Mouse (Mus musculus) natural killer cell, adult 2 months (primary cell): ENCODE results near the gene Farp1.
A peak's percentile ranks its signal among the peaks of the same experiment; 100 is the strongest.

Source experiments
- DNase-seq, 2 experiments: peaks; one replicate each; pipeline ENCODE4 v3.0.0; 2022; ENCODE audit warnings: low spot score in 2 of 2

Farp1 gene

DNA sequence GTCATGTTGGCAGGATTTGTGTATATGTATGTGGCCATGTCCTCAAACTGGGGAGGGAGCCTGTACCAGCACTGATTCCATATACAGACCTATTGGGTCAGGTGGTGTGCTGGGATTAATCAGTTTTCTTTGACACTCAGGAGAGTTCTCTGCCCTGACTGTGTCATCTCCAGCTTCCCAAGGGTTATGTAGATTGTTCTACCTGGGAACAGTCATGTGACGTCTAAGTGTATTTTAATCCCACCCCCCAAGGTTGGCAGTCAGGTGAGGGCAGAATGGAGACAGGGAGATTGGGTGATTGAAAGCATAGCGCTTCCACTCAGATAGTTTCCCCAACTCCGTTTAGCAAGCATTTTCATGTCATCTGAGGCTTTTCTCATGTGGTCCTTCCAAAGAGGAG is 110.3 kb downstream of the Farp1 start:
- no peak for DNase-seq

DNA sequence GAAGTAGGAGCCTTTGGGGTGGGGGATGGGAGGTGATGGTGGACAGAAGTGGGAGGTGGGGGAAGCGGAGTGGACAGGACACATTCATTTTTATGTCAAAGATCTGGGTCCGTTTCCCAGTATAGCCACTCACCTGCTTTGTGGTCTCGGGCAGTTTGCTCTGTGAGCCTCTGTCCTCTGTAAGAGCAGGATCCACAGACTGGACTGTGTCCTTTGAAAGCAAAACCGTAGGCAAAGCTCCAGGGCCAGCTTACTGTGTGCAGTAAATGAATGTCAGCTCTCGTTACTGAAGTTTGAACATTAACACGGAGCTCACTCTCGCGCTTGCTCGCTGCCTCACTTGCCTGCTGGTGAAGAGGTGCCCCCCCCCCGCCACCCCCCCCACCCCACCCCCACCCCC is 110.7 kb downstream of the Farp1 start:
- DNase-seq: no peak

DNA sequence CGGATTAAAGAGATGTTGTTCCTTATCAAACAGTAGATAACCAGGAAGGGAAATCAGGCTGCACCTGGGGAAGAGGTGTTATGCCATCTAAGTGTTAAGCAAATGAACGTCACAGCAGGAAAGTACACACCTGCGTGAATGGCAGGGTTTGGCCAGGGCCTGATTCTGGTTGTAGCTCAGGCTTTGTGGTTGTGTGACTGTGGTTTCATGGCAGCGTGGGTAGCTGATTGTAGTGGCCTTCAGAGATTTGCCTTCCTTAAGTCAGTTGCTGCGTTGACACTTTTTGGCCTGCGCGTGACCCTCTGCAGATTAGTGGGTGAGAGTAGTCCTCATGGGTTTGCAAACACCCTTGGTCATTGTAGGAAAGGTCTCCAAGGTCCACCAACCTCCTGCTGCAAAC is 111.2 kb downstream of the Farp1 start:
- no peak for DNase-seq

DNA sequence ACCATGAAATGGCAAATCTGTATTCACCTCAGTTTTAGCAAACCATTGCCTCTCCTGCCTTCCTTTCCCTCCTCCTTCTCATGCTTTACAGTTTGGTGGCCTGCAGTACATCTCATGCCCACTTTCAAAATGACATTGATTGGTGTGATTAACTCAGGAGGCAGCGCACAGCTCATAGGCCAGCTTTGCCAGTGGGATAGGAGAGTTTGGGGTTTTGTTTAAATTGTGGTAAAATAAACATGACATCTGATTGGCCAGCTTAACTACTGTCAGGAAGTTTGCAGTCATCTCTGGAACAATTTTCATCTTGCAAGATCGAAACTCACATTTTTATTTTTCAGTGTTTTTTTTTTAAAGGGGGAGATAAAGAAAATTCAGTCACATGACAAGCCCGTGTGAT is 112.0 kb downstream of the Farp1 start:
- DNase-seq: no peak

DNA sequence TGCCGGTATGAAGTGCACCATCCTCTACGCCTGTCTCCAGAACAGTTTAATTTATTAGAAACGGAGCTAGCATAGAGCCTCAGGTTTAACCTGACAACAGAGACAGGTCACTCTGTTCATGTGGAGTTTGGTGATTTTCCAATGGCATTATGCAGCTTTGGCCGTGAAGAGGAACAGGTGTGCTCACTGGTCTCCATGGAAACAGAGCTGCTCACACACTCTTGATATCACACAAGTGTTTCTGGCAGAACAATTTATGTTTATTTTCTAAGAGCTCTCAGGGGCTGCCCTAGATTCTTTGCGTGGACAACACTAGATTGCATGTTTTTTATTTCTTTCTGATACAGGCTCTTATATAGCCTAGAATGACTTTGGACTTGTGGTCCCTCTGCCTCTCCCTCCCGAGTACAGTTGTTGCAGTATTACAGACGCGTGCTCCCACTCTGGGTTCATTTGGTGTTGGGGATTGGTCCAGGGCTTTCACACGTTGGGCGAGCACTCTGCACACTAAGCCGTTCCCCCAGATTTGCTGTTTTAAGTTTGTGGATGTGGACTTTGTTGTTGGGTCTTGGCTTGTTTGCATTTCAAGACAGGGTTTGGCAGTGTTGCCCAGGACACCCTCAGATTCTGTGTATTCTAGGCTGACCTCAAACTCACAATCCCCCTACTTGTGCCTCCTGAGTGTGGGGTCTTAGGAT is 113.2 kb downstream of the Farp1 start:
- DNase-seq: no peak

DNA sequence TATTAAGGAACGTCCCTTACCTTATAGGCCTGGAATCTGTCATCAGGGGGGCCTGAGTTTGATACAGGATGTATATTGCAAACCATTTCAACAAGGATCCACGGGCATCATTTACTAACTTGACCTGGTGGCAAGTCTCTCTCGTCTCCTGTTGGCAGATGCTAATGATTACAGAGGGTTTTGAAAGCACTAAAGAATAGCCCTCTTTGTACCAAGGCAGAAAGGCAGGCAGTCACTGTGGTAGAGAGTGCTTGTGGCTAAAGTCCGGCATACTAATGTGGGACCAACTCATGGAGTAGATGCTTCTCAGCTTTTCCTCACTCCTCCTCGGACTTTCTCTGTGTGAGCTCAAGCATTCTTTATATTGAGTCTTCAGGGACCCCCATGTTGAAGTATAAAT is 115.0 kb downstream of the Farp1 start:
- DNase-seq: no peak

DNA sequence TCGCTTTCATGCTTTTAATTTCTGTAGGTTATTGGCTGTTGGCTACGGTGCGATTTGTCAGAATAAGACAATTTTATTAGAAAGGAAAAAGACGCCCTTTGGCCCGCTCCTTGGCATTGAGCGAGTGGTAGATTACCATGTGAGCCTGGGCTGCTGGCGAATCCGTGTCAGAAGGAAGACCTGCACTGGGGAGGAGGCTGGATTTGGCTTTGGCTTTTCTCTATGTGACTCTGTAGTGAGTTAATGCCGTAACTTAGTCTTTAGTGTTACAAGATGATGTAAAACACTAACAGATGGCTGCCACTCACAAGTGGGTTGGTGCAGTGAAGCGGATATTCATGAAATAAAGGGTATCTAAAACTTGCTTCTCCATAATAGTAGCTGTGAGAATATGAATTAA is 116.8 kb downstream of the Farp1 start:
- DNase-seq: no peak

DNA sequence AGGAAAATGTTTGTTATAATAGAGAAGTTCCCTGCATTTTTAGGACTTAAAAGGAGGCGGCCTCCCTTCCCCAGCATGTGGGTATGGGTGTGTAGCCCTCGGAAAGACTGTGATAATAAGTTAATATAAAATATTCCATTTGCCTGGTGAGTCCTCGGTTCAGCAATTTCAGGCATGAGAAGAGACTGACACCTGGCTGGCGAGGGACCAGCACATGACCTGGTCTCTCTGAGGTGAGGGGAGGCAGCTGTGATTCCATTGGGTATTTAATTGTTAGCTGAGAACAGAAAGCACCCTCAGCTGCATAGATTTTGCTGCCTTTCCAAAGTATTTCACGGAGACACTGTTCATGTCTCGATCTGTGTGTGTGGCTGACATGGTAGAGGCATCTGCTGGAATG is 117.8 kb downstream of the Farp1 start:
- no peak for DNase-seq

DNA sequence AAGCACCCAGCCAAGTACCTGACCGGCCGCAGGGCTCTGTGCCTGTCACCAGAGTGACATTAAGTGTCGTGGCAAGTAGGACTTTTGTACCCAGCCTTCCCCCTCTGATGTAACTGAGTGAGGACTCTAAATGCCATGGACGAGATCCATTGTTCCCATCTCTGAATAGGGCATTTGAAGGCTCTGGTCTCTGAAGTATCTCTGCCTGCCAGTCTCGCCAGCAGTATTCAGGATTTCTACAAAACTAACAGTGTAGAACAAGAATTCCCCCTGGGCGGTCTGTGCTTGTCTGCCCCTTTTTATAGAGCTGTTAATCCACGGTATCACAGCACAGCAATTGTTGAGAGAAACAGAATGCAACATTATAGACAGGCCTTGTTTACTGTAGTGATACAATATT is 118.3 kb downstream of the Farp1 start:
- DNase-seq: no peak

DNA sequence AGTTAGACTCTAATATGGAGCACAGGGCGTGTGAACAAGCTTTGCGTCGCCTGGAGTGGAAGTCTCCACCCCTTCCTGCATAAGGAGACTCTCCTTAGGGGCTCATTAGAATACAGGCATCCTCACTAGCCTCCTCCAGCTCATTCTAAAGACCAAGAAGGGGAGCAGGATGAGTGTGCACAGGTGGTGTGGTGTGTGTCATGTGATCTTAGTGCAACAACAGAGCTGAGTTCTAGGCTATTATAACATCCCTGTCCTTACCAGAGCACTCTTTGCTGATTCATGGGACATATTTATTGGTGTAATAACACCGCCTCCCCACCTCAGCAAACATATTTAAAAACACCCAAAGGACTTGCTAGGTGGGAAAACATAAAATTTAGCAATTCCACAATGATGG is 120.2 kb downstream of the Farp1 start:
- no peak for DNase-seq

DNA sequence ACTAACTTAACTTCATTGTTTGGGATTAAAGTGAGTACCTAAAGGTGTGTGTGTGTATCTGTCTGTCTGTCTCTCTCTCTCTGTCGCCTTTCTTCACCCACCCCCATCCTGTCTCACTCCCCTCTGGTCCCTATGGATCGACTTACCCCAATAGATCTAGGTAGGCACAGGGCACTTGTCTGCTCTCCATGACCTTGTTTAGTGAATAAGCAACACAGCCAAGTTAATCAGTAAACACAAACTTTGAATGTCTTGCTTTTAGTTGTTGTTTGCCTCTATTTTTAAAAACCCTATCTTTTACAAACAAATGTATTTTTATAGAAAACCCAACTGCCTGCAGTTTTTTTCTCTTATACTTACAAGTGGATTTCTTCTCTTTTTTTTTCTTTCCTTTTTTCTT is 123.6 kb downstream of the Farp1 start:
- DNase-seq: no peak

DNA sequence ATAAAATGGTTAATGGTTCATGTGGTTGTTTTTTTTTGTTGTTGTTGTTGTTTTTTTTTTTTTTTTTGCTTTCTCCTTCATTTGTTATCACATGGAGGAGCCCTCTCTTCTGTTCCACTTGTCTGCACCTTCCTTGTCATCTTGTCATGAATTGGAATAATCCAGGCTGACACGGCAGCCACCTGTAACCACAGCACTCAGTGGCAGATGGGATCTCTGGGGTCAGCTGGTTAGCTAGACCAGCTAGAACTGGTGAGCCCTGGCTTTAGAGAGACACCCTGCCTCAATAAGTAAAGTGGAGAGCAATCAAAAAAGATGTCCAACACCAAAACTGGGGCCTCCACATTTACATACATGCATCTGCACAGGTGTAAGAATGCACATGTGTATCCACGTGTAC is 127.8 kb downstream of the Farp1 start:
- no peak for DNase-seq

DNA sequence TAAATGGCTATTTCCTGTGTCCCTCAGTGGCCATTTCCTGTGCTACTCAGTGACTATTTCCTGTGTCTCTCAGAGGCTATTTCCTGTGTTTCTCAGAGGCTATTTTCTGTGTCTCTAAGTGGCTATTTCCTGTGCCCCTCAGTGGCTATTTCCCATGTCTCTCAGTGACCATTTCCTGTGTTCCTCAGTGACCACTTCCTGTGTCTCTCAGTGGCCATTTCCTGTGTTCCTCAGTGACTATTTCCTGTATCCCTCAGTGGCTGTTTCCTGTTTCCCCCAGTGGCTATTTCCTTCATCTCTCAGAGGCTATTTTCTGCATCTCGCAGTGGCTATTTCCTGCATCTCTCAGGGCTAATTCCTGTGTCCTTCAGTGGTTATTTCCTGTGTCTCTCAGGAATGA is 129.9 kb downstream of the Farp1 start:
- DNase-seq: peak; percentile 20 to 59

DNA sequence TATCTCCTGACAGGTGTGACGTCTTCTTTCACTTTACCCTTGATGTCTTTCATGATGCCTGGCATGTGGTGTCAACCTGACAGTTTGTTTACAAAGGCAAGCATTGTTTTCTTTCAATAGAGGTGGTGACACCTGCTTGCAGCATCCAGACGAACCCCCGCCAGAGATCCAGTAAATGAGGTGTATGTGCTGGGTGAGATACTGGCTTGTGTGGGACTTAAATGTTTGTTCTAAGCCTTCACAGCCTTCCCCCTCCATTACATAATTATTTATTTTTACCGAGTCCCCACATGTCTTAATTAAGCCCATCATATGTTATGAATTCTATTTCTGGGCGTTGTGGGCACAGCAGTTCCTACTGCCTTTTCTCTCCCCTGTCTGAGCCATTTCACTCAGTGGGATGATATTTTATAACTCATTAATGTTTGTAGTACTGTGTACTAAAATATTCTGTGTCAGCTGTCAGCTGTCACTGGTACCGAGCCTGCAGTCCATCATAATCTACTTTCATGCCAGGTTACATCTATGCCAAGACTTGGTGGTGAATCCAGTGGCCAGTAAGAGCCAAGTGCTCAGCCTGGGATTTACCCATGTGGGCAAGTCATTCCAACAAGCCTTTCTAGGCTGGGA is 130.5 kb downstream of the Farp1 start:
- no peak for DNase-seq

DNA sequence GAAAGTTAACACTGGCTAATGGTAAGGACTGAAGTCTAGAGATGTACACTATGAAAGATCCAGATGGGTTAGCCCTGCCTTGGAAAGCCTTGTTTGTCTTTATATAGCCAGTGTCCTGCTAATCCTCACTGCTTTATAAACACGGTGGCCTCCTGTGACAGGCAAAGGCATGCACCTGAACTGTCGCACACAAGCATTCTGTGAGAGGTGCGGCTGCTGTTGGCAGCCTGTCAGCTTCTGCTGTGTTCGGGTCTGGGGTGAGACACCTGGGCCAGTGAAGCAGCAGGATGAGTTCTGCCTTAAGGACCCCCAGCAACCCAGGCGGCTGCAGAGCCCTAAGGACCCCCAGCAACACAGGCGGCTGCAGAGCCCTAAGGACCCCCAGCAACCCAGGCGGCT is 131.0 kb downstream of the Farp1 start:
- DNase-seq: no peak

DNA sequence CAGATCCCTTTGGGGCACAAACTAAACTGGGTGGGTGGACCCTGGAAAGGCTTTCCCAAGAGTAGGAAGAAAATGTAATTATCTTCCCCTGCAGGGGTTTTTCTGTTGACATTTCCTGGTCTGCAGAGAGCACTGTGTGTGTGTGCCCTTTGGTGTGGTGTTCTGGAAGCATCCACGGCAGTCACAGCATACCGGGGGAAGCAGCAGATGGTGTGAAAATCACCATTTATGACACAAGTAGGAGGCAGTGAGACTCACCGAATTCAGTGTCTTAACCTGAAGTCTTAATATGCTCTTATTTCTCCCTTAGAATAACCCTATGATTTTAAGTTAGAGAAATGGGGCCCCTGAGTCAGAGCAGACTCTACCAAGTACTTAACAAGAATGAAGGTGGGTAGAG is 133.7 kb downstream of the Farp1 start:
- no peak for DNase-seq

DNA sequence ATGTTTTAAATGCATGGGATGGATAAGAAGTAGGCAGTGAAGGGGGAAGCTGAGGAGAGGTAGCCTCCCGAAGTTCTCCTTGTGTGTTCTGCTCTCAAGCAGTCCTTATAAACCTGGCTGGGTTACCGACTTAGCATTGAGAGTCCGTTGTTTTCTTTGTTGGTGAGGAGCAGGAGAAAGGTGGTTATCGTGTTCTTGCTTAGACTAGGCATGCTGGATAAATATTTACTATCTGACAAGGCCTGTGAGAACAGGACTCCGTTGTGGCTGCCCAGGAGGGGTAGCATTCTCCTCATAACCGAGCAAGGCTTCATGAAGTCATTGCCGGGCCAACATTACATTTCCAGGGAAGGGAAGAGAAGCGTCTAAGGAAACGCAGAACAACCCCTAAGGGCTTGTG is 135.3 kb downstream of the Farp1 start:
- DNase-seq: no peak

DNA sequence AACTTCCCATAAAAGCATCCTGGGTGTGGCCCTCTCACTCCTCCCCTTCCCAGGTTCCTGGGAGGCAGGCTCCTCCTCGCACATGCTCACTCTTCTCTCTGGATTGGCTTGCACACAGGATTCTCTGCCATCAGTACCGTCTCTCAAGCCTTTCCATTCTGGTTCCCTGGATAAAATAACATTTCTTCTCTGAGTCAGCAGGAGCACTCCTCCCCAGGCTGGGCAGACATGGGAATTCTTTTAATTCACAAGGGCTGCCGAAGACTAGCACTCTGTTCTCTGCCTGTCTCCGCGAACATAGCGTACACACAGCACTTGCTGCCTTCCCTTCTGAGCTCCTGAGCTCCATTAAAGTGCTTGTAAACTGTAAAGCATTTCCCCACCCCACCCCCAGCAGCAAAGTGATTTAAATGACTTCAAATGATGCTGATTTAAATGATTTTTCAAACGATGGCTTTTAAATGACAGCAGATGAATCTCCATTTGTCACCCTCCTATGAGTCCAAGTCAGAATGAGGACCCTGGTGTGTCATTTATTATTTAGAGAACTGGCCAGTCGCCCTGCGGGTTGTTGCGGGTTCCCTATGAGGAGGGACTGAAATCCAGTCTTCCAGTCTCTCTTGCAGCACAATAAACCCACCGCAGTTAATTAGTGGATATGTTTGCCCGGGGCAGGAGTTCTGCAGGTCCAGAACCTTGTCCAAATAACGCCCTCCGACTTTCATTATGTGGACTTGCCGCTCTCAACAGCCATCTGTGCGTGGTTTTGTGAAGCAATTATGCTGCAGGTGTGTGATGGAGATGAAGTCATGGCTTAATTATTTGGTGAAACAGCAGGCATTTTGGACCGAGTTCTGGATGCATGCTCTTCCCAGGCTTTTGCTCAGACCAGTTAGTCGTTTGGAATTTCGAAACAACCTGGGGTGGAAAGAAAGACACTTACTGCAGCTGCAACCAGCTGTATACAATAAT is 137.4 kb downstream of the Farp1 start:
- no peak for DNase-seq

DNA sequence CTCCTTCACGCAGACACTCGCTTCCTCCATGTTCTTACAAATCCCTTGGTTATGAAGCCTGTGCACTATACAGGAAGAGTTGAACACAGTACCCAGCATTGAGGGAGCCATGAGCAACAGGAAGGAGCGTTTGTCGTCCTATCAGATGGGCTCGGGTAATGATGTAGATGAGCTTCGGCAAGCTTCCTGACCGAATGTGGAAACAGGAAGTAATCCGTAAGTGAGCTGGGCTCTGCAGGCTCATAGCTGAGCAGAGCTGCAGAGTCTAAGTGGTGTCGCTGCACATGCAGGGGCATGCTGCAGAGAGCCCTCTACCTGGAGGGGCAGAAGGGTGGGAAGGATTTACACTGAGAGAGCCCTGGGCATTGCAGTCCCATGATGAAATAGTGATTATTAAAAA is 140.4 kb downstream of the Farp1 start:
- no peak for DNase-seq

DNA sequence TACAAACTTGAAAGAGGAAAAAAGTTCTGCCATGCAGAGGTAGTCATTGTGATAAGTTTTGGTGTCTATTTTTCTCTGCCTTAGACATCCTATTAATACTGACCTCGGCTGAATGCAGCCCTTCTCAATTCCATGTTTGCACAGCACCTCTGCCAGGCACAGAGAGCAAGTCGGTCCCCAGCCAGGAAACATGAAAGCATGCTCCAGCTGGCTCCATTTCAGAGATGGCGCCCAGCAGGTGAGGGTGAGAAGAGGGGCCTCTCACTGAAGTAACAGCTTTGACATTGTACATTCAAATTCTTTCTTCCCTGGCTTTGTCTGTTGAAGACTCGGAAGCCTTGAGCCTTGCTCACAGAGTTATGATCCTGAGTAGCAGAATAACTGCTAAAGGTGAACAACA is 140.9 kb downstream of the Farp1 start:
- DNase-seq: no peak

DNA sequence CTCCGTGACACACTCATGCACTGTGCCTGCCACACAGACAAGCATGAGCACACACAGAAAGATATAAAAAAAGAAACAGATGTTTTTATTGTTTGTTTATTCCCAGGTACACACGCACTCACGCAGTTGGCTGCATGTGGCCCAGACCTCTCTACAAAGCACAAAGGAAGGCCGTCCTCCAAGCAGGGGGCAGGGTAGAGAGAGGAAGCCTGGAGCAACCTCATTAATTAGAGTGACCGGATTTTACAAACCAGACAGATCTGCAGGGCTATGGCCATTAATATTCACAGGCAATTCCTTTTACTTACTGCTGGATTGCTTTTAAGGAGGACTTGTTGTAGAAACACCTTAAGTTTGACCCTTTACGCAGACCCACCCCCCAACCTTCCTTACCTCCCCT is 142.9 kb downstream of the Farp1 start:
- no peak for DNase-seq

DNA sequence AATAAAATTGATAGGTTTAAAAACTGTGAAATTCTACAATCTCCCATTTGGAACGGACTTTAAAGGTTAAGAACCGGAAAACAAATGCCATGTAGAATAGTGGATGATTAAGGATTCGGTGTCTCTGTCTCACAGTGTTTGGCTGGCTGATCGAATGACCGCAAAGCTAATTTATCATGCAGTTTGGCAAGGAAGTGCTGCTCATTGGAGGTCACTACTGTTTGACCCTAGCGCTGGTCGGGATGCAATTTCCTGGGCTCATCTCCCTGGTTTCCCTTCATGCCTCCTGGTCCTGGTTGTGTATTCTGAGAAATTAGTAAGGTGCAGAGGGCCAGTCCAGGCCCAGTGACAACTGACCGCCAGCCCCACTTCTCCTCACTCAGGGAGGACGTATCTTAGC is 145.6 kb downstream of the Farp1 start:
- DNase-seq: no peak

DNA sequence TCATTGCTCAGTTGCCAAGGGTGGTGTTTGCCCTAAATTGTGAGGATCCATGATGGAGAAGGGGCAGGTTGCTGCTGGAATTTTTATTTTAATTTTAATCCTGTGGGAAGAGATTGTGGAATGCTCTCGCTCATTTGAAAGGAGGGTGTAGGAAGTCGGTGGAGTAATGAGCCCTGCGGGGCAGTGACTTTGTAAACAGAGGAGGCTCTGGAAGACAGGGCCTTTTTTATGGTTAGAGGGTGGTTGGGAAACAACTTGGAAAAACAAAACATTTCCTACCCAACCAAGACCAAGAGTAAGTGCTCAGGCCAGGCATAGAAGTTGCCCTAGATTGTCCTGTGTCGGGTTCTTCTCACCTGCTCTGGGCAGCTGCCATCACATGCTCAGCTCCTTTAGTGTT is 146.8 kb downstream of the Farp1 start:
- DNase-seq: no peak
